Mouse (Mus musculus) hindbrain, embryonic 12.5 days (tissue): ENCODE results near the gene Gm11060. TPM values are rescaled to one million over a fixed set of nuclear protein-coding genes. Genes with fewer than 3 reads are reported as not detected.

Source experiments
- ATAC-seq: fragments of 200-750 bp; cut with Nextera tagmentation; 2 replicates; pipeline ENCODE4 v1.8.0; 2017; ENCODE audit warnings: moderate TSS enrichment; ENCODE audit not compliant: low FRiP score
- H3K27ac ChIP-seq: fragments of 300-500 bp; sonication (generic); 2 replicates; pipeline ENCODE4 v1.5.1; 2016; ENCODE audit warnings: mild to moderate bottlenecking
- H3K27me3 ChIP-seq: fragments of 300-500 bp; sonication (generic); 2 replicates; pipeline ENCODE4 v1.6.1; 2016; ENCODE audit warnings: mild to moderate bottlenecking
- H3K36me3 ChIP-seq: fragments of 300-500 bp; sonication (generic); 2 replicates; pipeline ENCODE4 v1.6.1; 2016; ENCODE audit warnings: mild to moderate bottlenecking
- H3K4me1 ChIP-seq: fragments of 300-500 bp; sonication (generic); 2 replicates; pipeline ENCODE4 v1.6.1; 2016
- H3K4me2 ChIP-seq: fragments of 300-500 bp; sonication (generic); replicated peaks from 2 replicates; pipeline ENCODE4 v1.6.1; 2016; ENCODE audit warnings: mild to moderate bottlenecking
- H3K4me3 ChIP-seq: fragments of 300-500 bp; sonication (generic); 2 replicates; pipeline ENCODE4 v1.5.1; 2016; ENCODE audit warnings: mild to moderate bottlenecking
- H3K9ac ChIP-seq: fragments of 300-500 bp; sonication (generic); 2 replicates; pipeline ENCODE4 v1.6.1; 2016; ENCODE audit warnings: mild to moderate bottlenecking, moderate library complexity
- H3K9me3 ChIP-seq: fragments of 300-500 bp; sonication (generic); replicated peaks from 2 replicates; pipeline ENCODE4 v1.6.1; 2016; ENCODE audit warnings: mild to moderate bottlenecking
- WGBS: fragments of 180-500 bp; shearing (Covaris S2); methylation state at CpG from one replicate; pipeline ENCODE4 v1.1.7; 2016; 5-methylcytosine and 5-hydroxymethylcytosine counted together
- polyA plus RNA-seq: library from polyadenylated mRNA; unstranded; fragments of >200 nt; fragmentation: Nextera tagmentation; extraction: Ambion mirVana; gene quantifications from 2 replicates; pipeline ENCODE4 v1.2.1, GENCODE M21; 2016

Gene Gm11060
- polyA plus RNA-seq, 1 experiment from 2014 or later = not detected

DNA sequence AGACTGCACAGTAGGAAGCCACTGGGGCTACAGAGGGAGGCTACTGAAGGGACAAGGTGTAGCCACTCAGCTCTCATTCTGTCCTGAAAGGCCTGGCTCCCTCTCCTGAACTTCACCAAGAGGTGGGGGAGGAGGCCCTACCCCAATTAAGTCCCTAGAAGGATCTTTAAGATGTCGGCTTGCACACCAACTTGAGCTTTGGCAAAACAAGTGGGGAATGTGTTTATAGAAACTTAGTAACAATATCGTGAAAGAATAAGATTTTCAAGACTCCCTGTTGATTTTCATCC lies 39.9 kb downstream of the Gm11060 start:
- Histone ChIP-seq H3K4me3 (no peak overlapping the region), H3K36me3 (no peaks in the 10 kb centered on the region), H3K4me1 (peaks cover 11% of the 10 kb centered on the region; the same call in 1 of the 2 replicates), H3K4me2 (no peak overlapping the region), H3K27ac (no peak overlapping the region), H3K9ac (no peak overlapping the region), H3K27me3 (peaks cover 100% of the 10 kb centered on the region), H3K9me3 (no peaks in the 10 kb centered on the region)
- ATAC-seq = no peak
- WGBS = 2% methylated on average over 2 of the region's 2 CpGs

DNA sequence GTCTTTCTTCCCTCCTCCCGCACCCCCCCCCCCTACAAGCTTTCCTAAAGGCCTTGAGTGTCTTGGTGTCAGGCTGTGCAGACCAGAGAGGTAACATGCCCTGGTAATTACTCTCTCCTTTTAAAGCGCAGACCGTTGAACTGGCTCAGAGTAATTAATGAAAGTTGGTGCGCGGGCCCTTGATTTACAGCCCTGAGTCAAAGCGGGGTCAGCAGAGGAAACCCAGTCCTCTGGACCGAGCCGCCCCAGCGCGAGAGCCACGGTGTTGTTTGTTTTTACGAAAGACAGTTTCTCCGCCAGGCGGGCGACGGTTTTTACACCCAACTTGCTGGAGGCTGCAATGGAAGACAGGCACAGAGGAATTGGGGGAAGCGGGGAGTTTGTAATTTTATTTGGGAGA lies 40.5 kb downstream of the Gm11060 start:
- Histone ChIP-seq H3K27ac (no peak overlapping the region), H3K4me3 (no peak overlapping the region), H3K27me3 (peaks cover 100% of the 10 kb centered on the region), H3K9ac (no peak overlapping the region), H3K36me3 (no peaks in the 10 kb centered on the region), H3K4me2 (no peak overlapping the region), H3K9me3 (no peaks in the 10 kb centered on the region), H3K4me1 (peaks cover 5% of the 10 kb centered on the region; the same call in 1 of the 2 replicates)
- WGBS = under 1% methylated on average over 17 of the region's 17 CpGs
- no peak for ATAC-seq

DNA sequence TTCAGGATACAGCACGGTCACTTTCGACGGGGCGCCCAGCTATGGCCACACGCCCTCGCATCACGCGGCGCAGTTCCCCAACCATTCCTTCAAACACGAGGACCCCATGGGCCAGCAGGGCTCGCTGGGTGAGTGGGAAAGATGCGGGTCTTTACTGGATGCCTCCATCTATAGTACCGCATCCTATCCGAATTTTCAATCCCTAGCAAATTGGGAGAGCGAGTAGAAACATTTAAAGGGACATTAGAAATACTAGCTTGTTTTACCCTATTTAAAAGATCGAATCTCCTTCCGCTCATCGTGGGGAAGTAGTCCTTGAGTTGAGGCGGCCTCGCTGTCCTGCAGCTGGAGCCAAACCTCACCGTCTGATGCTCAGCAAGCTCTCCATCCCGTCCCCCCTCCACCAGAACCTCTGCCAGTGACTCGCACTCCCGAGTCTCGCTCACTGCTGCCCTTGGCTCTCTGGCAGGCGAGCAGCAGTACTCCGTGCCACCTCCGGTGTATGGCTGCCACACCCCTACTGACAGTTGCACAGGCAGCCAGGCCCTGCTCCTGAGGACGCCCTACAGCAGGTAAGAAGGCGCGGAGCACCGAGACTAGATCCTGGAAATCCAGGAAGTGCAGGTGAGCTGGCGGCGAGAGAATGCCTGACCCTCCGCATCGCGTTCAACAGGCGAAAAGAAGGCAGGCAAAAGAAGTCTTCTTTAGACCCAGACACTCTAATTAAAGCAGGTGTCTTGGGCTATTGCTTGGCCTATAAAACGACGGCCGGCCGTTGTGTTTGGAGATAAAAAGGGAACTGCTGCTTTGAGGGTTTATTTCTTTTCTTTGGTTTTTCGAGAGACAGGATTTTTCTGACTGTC lies 41.3 kb downstream of the Gm11060 start:
- peaks cover 99% of the 10 kb centered on the region for H3K27me3 ChIP-seq
- H3K4me3 ChIP-seq = no peak overlapping the region
- H3K9ac ChIP-seq = no peak overlapping the region
- no peak overlapping the region for H3K27ac ChIP-seq
- no peaks in the 10 kb centered on the region for H3K9me3 ChIP-seq
- H3K4me2 ChIP-seq = no peak overlapping the region
- no peak for ATAC-seq
- no peaks in the 10 kb centered on the region for H3K36me3 ChIP-seq
- WGBS = 2% methylated on average over 43 of the region's 43 CpGs
- 0 out of 2 replicates have a peak, but pooled peaks cover 5% of the 10 kb centered on the region for H3K4me1 ChIP-seq

DNA sequence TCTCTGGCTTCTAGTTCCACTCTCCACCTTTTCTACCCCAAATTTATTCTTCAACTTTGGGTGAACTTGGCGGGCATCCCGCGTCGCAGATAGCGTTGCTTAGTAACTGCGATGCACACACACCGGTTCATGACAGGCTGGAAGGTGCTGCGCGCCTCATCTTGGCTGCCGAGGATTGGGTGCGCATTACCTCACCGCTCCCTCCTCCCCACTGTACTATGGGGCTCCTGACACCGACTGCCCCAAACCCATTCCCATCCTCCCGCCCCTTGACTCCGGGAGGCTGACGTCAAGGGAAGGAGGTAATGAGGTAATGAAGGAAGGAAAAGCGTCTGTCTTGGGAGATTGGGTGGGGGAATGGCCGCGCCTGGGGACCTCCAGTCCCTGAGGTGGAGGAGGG lies 42.5 kb downstream of the Gm11060 start:
- no peak overlapping the region for H3K27ac ChIP-seq
- WGBS = 1% methylated on average over 19 of the region's 19 CpGs
- H3K9me3 ChIP-seq = no peaks in the 10 kb centered on the region
- no peak overlapping the region for H3K4me2 ChIP-seq
- peaks cover 99% of the 10 kb centered on the region for H3K27me3 ChIP-seq
- no peaks in the 10 kb centered on the region for H3K36me3 ChIP-seq
- H3K4me3 ChIP-seq = no peak overlapping the region
- no peak for ATAC-seq
- H3K9ac ChIP-seq = no peak overlapping the region
- 0 out of 2 replicates have a peak, but pooled peaks cover 5% of the 10 kb centered on the region for H3K4me1 ChIP-seq

DNA sequence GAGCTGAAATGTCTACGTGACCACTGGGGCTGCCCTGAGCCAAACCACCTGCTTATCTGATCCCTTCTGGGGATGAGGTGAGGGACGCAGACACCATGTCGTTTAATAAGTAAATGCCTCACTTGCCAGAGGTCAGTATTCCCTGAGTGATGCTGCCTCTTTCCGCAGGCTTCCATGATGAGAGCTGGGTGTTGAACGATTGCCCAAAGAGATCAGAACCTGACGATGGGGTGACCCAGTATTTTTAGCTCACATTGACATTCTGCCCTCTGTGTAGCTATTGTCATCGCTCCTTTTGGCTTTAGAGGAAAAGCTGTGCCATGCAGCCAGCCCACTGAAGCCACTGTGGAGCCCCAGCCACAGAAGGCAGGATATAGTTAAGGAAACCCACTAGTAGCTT lies 47.7 kb downstream of the Gm11060 start:
- WGBS = 77% methylated on average over 7 of the region's 7 CpGs
- H3K27ac ChIP-seq = no peak overlapping the region
- no peaks in the 10 kb centered on the region for H3K9me3 ChIP-seq
- peaks cover 59% of the 10 kb centered on the region for H3K27me3 ChIP-seq
- no peak for ATAC-seq
- no peaks in the 10 kb centered on the region for H3K36me3 ChIP-seq
- no peaks in the 10 kb centered on the region for H3K4me1 ChIP-seq
- no peak overlapping the region for H3K4me2 ChIP-seq
- H3K4me3 ChIP-seq = no peak overlapping the region
- no peak overlapping the region for H3K9ac ChIP-seq

DNA sequence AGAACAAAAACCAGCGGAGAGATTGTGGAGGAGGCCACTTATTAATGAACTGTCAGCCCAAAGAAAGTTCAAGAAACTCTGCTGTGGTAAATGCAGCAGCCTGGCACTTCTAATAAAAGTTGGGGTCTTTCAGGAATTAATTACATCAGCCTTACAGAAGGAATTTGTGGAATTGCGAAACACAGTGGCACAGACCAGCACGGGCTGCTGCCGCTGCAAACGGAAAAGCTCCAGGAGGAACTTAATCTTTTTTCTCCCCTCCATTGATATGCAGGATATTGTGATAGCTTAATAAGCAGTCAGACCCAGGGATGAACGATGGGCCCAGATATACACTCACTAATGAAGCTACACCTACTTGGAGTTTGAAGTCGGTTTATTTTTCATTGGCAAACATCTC lies 49.6 kb downstream of the Gm11060 start:
- Histone ChIP-seq H3K27me3 (peaks cover 40% of the 10 kb centered on the region), H3K4me3 (no peak overlapping the region), H3K9ac (no peak overlapping the region), H3K27ac (no peak overlapping the region), H3K36me3 (no peaks in the 10 kb centered on the region), H3K9me3 (no peaks in the 10 kb centered on the region), H3K4me1 (no peaks in the 10 kb centered on the region), H3K4me2 (no peak overlapping the region)
- ATAC-seq = no peak
- 65% methylated on average over 7 of the region's 7 CpGs for WGBS

Other genes with a start within 250 kb of the Gm11060 start
- gene Prrg4, start 242.1 kb upstream of the Gm11060 start, polyA plus RNA-seq = 1.6 TPM in 2 replicates
- gene Ccdc73, start 224.2 kb upstream of the Gm11060 start, polyA plus RNA-seq = 7.9 and 9.9 TPM in 2 replicates
- gene Eif3m, start 74.9 kb upstream of the Gm11060 start, polyA plus RNA-seq = 228 and 234 TPM in 2 replicates
- 0.30 and 0.31 TPM in 2 replicates for gene Wt1, start 34.5 kb downstream of the Gm11060 start, polyA plus RNA-seq
- gene Them7, start 132.3 kb downstream of the Gm11060 start, polyA plus RNA-seq = 0.13 and 0.14 TPM in 2 replicates